Mouse (Mus musculus) heart, embryonic 11.5 days (tissue): ENCODE data around the gene Npas2. TPM values are rescaled to one million over a fixed set of nuclear protein-coding genes. Genes with fewer than 3 reads are reported as not detected.

Source experiments
- ATAC-seq: fragments of 200-750 bp; cut with Nextera tagmentation; replicated peaks from 2 replicates; pipeline ENCODE4 v1.8.0; 2017; ENCODE audit warnings: moderate library complexity; ENCODE audit not compliant: insufficient number of reproducible peaks, low FRiP score, low TSS enrichment
- H3K27ac ChIP-seq: fragments of 300-500 bp; sonication (generic); 2 replicates; pipeline ENCODE4 v1.5.1; 2014; ENCODE audit warnings: mild to moderate bottlenecking, low read depth, low read length
- H3K27me3 ChIP-seq: fragments of 300-500 bp; sonication (generic); 2 replicates; pipeline ENCODE4 v1.6.1; 2014; ENCODE audit warnings: mild to moderate bottlenecking, low read length, mixed read lengths; ENCODE audit not compliant: control insufficient read depth, insufficient read depth
- H3K36me3 ChIP-seq: fragments of 300-500 bp; sonication (generic); 2 replicates; pipeline ENCODE4 v1.6.1; 2014; ENCODE audit warnings: mild to moderate bottlenecking, low read length, moderate library complexity, mixed read lengths; ENCODE audit not compliant: control insufficient read depth, insufficient read depth
- H3K4me1 ChIP-seq: fragments of 300-500 bp; sonication (generic); 2 replicates; pipeline ENCODE4 v1.6.1; 2014; ENCODE audit warnings: low read length; ENCODE audit not compliant: control insufficient read depth, insufficient read depth
- H3K4me2 ChIP-seq: fragments of 300-500 bp; sonication (generic); 2 replicates; pipeline ENCODE4 v1.6.1; 2014; ENCODE audit warnings: mild to moderate bottlenecking, moderate library complexity
- H3K4me3 ChIP-seq: fragments of 300-500 bp; sonication (generic); 2 replicates; pipeline ENCODE4 v1.5.1; 2014; ENCODE audit warnings: low read depth, low read length
- H3K9ac ChIP-seq: fragments of 300-500 bp; sonication (generic); 2 replicates; pipeline ENCODE4 v1.6.1; 2014; ENCODE audit warnings: mild to moderate bottlenecking, low read depth, low read length, moderate library complexity
- H3K9me3 ChIP-seq: fragments of 300-500 bp; sonication (generic); replicated peaks from 2 replicates; pipeline ENCODE4 v1.6.1; 2016; ENCODE audit warnings: low read length; ENCODE audit not compliant: control insufficient read depth
- WGBS: fragments of 180-500 bp; shearing (Covaris S2); extraction: QIAGEN DNeasy Blood & Tissue Kit; methylation state at CpG from one replicate; pipeline ENCODE4 v1.1.7; 2014; ENCODE audit not compliant: insufficient replicate concordance; 5-methylcytosine and 5-hydroxymethylcytosine counted together
- polyA plus RNA-seq: library from polyadenylated mRNA; unstranded; fragments of >200 nt; fragmentation: Nextera tagmentation; extraction: Ambion mirVana; gene quantifications from 2 replicates; pipeline ENCODE4 v1.2.1, GENCODE M21; 2014

Npas2 gene
- polyA plus RNA-seq, 1 experiment from 2014 or later = 0.13 TPM

- H3K36me3 ChIP-seq = peaks cover 19% of the 10 kb centered on the region
- no peak overlapping the region for H3K9ac ChIP-seq
- no peak overlapping the region for H3K4me2 ChIP-seq
- ATAC-seq = no peak
- no peaks in the 10 kb centered on the region for H3K9me3 ChIP-seq
- H3K27ac ChIP-seq = no peak overlapping the region
- peaks cover 9% of the 10 kb centered on the region for H3K4me1 ChIP-seq
- WGBS = 68% methylated on average over 4 of the region's 4 CpGs
- H3K27me3 ChIP-seq = no peaks in the 10 kb centered on the region
- H3K4me3 ChIP-seq = no peak overlapping the region
Observed at GRCm38 (mm10) chr1:39373378-39373777, 179.8 kb downstream of the Npas2 start.

DNA sequence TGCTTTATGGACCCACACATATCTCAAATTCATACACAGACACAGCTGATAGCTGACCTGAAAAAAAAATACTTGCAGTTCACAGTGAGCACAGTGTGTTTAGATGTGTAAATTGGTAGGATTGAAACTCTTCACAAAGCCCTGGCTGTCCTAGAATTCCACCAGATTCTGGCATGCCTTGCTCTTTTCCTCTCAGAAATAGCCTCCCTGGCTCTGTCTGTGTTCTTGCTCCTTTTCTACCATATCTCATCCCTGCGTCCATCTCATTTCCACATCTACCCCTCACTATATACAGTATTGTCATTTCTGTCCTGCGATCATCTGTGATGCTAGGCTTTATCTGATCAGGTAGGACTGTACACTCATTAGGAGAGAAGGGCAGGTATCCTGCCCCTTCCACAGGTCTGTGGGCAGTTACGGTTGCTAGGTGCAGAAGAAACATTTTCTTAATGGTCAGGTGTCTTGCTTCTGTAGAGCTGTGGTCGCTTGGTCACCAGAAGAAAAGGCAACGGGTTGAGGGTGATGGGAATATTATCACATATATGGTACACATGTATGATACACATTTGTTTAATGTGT is 180.8 kb downstream of the Npas2 start:
- Histone ChIP-seq H3K9ac (no peak overlapping the region), H3K27ac (no peak overlapping the region), H3K36me3 (peaks cover 19% of the 10 kb centered on the region), H3K27me3 (no peaks in the 10 kb centered on the region), H3K4me1 (peaks cover 3% of the 10 kb centered on the region), H3K4me3 (no peak overlapping the region), H3K4me2 (no peak overlapping the region), H3K9me3 (no peaks in the 10 kb centered on the region)
- WGBS = 84% methylated on average over 5 of the region's 5 CpGs
- ATAC-seq = peak; percentile 64; the same call in 1 of the 2 replicates

GRCm38 (mm10) chr1:39376121-39376520 is 182.6 kb downstream of the Npas2 start:
- no peak overlapping the region for H3K4me2 ChIP-seq
- no peak overlapping the region for H3K27ac ChIP-seq
- no peak overlapping the region for H3K9ac ChIP-seq
- no peaks in the 10 kb centered on the region for H3K4me1 ChIP-seq
- ATAC-seq = no peak
- no peak overlapping the region for H3K4me3 ChIP-seq
- no peaks in the 10 kb centered on the region for H3K27me3 ChIP-seq
- 85% methylated on average over 7 of the region's 7 CpGs for whole genome bisulfite sequencing
- no peaks in the 10 kb centered on the region for H3K9me3 ChIP-seq
- peaks cover 10% of the 10 kb centered on the region for H3K36me3 ChIP-seq

DNA sequence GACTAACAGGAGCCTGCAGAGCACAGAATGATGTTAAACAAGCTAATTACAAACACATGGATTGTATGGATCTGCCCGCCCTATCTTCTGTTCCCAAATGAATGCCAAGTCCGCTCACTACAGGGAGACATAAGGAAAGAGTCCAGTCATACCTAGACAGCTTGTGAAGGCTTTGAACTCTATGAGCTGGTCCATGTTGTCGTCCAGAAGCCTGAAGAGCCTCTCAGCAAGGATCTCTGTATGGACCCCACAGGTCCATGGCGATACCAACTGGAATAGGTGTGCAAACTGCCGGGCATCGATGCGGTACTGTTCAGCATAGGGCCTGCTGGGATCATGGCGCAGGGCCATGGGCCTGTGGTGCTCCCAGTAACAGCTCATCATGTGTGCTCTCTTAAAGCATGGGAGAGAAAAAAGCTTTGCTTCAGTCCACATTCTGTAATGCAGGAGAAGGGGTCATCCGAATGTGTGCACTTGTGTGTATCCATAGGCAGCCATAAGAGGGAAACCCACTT is 183.3 kb downstream of the Npas2 start:
- Histone ChIP-seq H3K9me3 (no peaks in the 10 kb centered on the region), H3K9ac (no peak overlapping the region), H3K4me2 (no peak overlapping the region), H3K27ac (no peak overlapping the region), H3K4me1 (no peaks in the 10 kb centered on the region), H3K27me3 (no peaks in the 10 kb centered on the region), H3K4me3 (no peak overlapping the region), H3K36me3 (peaks cover 7% of the 10 kb centered on the region)
- 90% methylated on average over 9 of the region's 9 CpGs for WGBS
- no peak for ATAC-seq

DNA sequence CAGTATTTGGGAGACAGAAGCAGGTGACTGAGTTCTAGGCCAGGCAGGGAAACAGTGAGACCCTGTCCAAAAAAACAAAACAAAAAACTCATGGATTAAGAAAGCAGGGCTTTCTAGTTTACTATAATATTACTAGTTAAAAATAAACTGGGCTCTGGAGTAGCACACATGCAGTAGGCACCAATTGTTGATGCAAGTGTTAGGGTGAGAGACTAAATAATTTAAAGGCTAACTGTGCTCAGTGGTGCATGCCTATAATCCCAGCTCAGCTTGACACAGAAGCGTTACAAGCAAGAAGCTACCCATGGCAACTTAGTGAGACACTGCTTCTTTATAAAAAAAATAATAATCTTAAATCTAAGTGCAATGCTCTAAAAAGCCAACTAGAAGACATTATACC is 185.0 kb downstream of the Npas2 start:
- no peaks in the 10 kb centered on the region for H3K36me3 ChIP-seq
- 72% methylated on average over 1 of the region's 1 CpGs for WGBS
- H3K4me2 ChIP-seq = no peak overlapping the region
- H3K27ac ChIP-seq = no peak overlapping the region
- no peak overlapping the region for H3K4me3 ChIP-seq
- no peak for ATAC-seq
- no peaks in the 10 kb centered on the region for H3K4me1 ChIP-seq
- no peaks in the 10 kb centered on the region for H3K9me3 ChIP-seq
- no peak overlapping the region for H3K9ac ChIP-seq
- no peaks in the 10 kb centered on the region for H3K27me3 ChIP-seq

DNA sequence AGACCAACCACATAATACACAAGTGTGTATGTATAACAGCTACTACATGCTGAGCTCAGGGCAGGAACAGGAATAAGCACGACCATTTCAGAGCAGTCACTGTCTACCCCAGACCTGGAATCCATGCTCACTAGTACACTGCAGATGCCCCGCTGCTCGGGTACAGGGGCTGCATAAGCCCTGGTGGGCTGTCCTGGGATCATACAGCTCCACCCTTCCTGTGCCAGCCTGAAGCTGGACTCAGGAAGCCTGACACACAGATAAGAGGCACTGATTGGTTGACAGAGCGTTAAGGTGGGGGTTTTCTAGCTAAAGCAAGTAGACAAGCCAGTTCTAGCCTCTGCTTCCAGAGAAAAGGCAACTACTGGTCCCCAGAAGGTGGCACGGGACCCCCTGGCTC is 185.5 kb downstream of the Npas2 start:
- WGBS = 42% methylated on average over 5 of the region's 5 CpGs

GRCm38 (mm10) chr1:39381017-39381416 is 187.5 kb downstream of the Npas2 start:
- WGBS = 83% methylated on average over 9 of the region's 9 CpGs
- no peaks in the 10 kb centered on the region for H3K36me3 ChIP-seq

More for the DNA sequence above, 185.5 kb downstream of the Npas2 start:
- Histone ChIP-seq H3K4me2 (no peak overlapping the region), H3K27ac (no peak overlapping the region), H3K27me3 (no peaks in the 10 kb centered on the region), H3K4me3 (no peak overlapping the region), H3K4me1 (no peaks in the 10 kb centered on the region), H3K36me3 (no peaks in the 10 kb centered on the region), H3K9me3 (no peaks in the 10 kb centered on the region), H3K9ac (no peak overlapping the region)
- ATAC-seq = no peak

GRCm38 (mm10) chr1:39384914-39385313 is 191.4 kb downstream of the Npas2 start:
- Histone ChIP-seq H3K36me3 (no peaks in the 10 kb centered on the region), H3K4me3 (no peak overlapping the region), H3K27me3 (no peaks in the 10 kb centered on the region), H3K9me3 (no peaks in the 10 kb centered on the region), H3K4me1 (no peaks in the 10 kb centered on the region), H3K27ac (no peak overlapping the region), H3K9ac (no peak overlapping the region), H3K4me2 (no peak overlapping the region)
- no peak for ATAC-seq
- WGBS = 77% methylated on average over 9 of the region's 9 CpGs

More at GRCm38 (mm10) chr1:39381017-39381416, 187.5 kb downstream of the Npas2 start:
- no peak overlapping the region for H3K4me2 ChIP-seq
- H3K27me3 ChIP-seq = no peaks in the 10 kb centered on the region
- H3K9me3 ChIP-seq = no peaks in the 10 kb centered on the region
- no peak overlapping the region for H3K9ac ChIP-seq
- no peaks in the 10 kb centered on the region for H3K4me1 ChIP-seq
- ATAC-seq = no peak
- no peak overlapping the region for H3K27ac ChIP-seq
- no peak overlapping the region for H3K4me3 ChIP-seq

- Histone ChIP-seq H3K36me3 (no peaks in the 10 kb centered on the region), H3K9ac (no peak overlapping the region), H3K27ac (no peak overlapping the region), H3K4me3 (no peak overlapping the region), H3K4me1 (no peaks in the 10 kb centered on the region), H3K27me3 (0 out of 2 replicates have a peak, but pooled peaks cover 4% of the 10 kb centered on the region), H3K9me3 (no peaks in the 10 kb centered on the region), H3K4me2 (no peak overlapping the region)
- ATAC-seq = no peak
- 57% methylated on average over 3 of the region's 3 CpGs for WGBS
Observed at GRCm38 (mm10) chr1:39386456-39386855, 192.9 kb downstream of the Npas2 start.
